Mouse (Mus musculus) left cerebral cortex, postnatal 4 days (tissue): ENCODE data around the gene Nprl2. TPM values are rescaled to one million over a fixed set of nuclear protein-coding genes. Genes with fewer than 3 reads are reported as not detected.
"Not testable (repeated sequence)": the region's sequence is repeated elsewhere in the genome, so short reads cannot be mapped to it uniquely, and the experiment has no call there.

ENCODE experiments used
- DNase-seq: peaks from one replicate; pipeline ENCODE4 v3.0.0-alpha.2; 2022
- intact Hi-C: fragments of 180-260 bp; cut with DNase I; formaldehyde crosslinking; loops from one replicate; pipeline ENCODE4 v1.15.1; 2025
- total RNA-seq, 2 experiments: library from RNA; stranded (reverse); gene quantifications; 2 replicates each; pipeline ENCODE4 v1.2.3; 2021

The Nprl2 gene
- total RNA-seq, 2 experiments from 2014 or later = 35.2 to 38.5 TPM

GRCm38 (mm10) chr9:107573774-107574173, 31.7 kb downstream of the Nprl2 start:
- intact Hi-C loops, DNase-seq: not testable (repeated sequence)

GRCm38 (mm10) chr9:107575579-107576356, 33.7 kb downstream of the Nprl2 start:
- no peak for DNase-seq
- intact Hi-C loops = no loop called here

GRCm38 (mm10) chr9:107576357-107577107, 34.5 kb downstream of the Nprl2 start, which contains the start of gene Hyal1:
Gene Hyal1 (plus strand): TSS chr9:107576927.
- intact Hi-C loops = no loop called here
- DNase-seq = peak; percentile 90

- no peak for DNase-seq
- intact Hi-C loops = no loop called here
Measured at GRCm38 (mm10) chr9:107577871-107578270, 35.8 kb downstream of the Nprl2 start.

- DNase-seq = no peak
- intact Hi-C loops = no loop called here
Measured at GRCm38 (mm10) chr9:107578587-107578986, 36.6 kb downstream of the Nprl2 start, which contains the start of gene Naa80. Gene Naa80 (plus strand): TSS chr9:107578887.

GRCm38 (mm10) chr9:107579023-107579900, 37.2 kb downstream of the Nprl2 start:
- intact Hi-C loops = no loop called here

GRCm38 (mm10) chr9:107580501-107581317, 38.7 kb downstream of the Nprl2 start, which contains the start of gene Hyal3:
Gene Hyal3 (plus strand): TSS chr9:107580818.
- intact Hi-C loops = no loop called here
- DNase-seq = peak; percentile 87

More at GRCm38 (mm10) chr9:107579023-107579900, 37.2 kb downstream of the Nprl2 start:
- no peak for DNase-seq

- intact Hi-C loops = no loop called here
- no peak for DNase-seq
Measured at GRCm38 (mm10) chr9:107581584-107581983, 39.6 kb downstream of the Nprl2 start.

- no peak for DNase-seq
- intact Hi-C loops = no loop called here
Measured at GRCm38 (mm10) chr9:107582509-107583062, 40.6 kb downstream of the Nprl2 start.

GRCm38 (mm10) chr9:107583174-107583573, 41.1 kb downstream of the Nprl2 start:
- no peak for DNase-seq

GRCm38 (mm10) chr9:107586504-107586903, 44.5 kb downstream of the Nprl2 start:
- intact Hi-C loops = no loop called here
- DNase-seq = no peak

More at GRCm38 (mm10) chr9:107583174-107583573, 41.1 kb downstream of the Nprl2 start:
- intact Hi-C loops = no loop called here

- peak; percentile 97 for DNase-seq
- intact Hi-C loops = no loop called here
Measured at GRCm38 (mm10) chr9:107586974-107587832, 45.2 kb downstream of the Nprl2 start, which contains the start of gene Ifrd2. Gene Ifrd2 (plus strand): TSS chr9:107587642.

GRCm38 (mm10) chr9:107587833-107588639, 46.0 kb downstream of the Nprl2 start:
- DNase-seq = peak; percentile 39
- intact Hi-C loops = no loop called here

GRCm38 (mm10) chr9:107590058-107590772, 48.2 kb downstream of the Nprl2 start:
- intact Hi-C loops = no loop called here
- DNase-seq = no peak

- intact Hi-C loops = no loop called here
- DNase-seq = no peak
Measured at GRCm38 (mm10) chr9:107590773-107591060, 48.7 kb downstream of the Nprl2 start.

GRCm38 (mm10) chr9:107593101-107593976, 51.3 kb downstream of the Nprl2 start:
- peak; percentile 84 for DNase-seq
- intact Hi-C loops = no loop called here
